Mouse (Mus musculus): ENCODE measurements around the gene Garnl3.

Garnl3 gene

DNA sequence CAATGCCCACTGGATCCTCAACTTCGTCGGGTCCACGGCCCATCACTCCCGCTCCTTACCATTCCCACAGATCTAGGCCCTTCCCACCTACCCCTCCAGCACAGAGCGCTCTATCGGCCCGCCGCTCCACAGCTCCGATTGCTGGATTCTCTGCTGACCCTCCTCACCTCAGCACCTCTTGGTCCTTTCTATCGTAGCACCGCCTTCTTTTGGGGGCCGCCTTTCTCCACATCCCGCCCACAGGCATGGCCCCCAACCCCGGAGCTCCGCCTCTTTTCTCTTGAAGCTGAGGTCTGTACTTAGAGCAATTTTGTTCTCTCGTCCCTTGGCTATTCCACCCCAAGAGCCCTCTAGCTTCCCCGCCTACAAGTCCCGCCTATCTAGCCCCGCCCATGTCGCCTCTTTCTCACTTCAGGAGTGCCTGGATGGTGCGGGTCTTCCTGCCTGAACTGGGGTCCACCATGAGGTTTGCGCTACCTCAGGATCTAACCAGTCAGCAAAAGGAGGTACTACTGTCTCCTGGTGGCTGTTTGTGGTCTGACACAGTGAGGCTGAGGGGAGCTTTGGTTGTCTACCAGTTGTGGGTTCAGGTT is at the start of gene Garnl3:
Gene Garnl3 (minus strand): TSS at position 155 of the 593 bp plus-strand sequence.
- DNase-seq (ENCODE audit: low spot score in 2 of 2): peak in 1 of 2 experiments; percentile 59

GRCm38 (mm10) chr2:33179930-33180630 is 48.6 kb upstream of the Garnl3 start:
- DNase-seq (ENCODE audit: low spot score in 2 of 2): no peak

DNA sequence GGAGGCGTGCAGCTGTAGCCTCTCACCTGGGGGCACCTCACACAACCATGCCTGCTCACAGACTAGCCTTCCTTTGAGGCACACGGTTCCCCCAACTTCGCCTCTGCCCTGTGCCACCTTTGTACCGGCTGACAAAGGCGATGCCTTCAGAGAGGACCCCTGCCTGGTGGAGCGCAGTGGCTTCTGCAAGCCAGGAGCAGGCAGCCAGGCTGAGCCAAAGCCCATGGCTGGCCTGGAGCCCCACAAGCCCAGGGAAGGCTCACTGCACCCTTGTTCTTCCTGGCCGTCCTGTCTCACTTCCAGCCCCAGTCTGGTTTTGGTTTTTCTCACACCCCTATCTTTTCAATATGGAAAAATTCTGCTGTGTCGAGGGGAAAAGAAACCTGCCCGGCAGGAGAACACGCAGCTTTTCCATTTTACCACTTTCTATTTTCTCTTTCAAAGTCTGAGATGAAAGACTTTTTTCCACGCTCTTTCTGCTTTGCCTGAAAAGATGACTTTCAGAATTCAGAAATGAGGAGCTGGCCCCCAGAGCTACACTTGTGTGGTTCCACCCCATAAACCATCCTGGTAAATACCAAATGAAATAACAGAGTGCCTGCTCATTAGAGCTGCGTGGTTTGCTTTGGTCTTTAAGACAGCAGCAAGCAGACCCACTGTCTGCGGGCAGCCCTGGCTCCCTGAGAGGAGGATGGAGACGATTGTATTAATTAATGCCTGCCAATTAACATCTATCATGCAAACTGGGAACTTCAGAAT is 47.9 kb upstream of the Garnl3 start:
- DNase-seq (ENCODE audit: low spot score in 2 of 2): peak in 1 of 2 experiments; percentile 46

DNA sequence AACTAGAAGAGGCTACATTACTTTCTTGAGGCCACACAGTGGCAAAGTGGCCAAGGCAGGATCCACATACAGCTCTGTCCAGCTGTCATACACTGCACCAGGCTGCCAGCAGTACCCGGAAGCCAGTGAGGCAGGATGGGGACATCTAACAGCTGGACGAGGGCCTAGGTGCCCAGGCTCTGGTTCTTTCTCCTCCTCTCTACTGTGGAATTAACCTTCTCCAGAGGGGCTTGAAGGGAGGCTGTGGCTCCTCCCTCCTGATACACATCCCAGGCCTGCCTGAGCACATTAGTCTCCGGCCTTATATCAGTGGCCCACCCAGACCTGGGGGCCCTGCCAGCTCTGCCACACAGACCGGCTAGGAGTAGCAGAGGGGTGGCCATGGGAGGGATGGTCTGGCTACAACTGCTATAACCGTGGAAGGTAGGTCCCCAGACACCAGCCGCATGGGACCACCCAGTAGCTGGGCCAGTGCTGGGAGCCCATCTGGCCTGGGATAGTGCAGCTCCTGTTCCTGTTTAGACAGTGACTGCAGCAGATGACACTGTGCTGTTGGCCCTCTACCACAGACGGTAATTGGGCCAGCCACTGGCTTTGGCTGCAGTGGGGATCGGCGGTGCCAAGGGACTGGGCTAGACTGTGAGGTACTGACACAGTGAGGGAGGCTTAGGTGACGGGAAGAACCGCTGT is 46.9 kb upstream of the Garnl3 start:
- DNase-seq (ENCODE audit: low spot score in 2 of 2): peak; percentile 41 to 80

DNA sequence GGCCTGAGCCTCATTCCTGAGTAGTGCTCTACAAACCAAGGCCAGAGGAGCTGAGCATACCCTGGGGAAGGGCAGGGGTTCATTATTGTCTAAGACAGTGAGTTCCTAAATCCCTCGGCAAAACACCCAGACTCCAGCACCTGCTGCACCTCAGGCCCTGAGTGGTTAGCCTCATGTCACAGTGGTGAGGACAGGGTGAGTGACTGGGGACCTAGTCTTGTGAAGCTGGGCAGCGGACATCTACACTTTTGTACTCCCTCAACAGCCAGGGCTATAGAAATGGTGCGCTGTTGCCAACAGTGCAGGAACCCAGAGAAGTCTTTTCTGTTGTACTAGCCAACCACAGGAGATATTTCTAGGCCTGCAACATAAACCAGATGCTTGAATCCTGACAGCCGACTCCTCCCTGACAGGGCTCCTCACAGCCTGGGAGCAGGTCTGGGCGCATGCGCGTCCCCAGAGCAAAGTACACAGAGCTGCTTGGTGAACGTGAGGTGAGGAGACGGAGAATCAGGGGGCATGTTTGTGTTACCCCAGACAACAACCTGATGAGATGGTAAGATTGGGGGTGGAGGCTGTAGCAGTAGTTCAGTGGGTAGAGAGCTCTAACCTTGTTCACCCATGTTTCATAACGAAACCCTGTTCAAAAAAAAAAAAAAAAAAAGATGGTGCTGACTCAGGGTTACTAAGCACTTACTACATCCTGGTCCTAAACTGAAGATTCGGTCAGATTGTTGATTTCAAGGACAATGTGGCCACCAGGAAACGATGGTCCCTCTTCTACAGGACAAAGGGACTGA is 46.2 kb upstream of the Garnl3 start:
- DNase-seq (ENCODE audit: low spot score in 2 of 2): no peak

DNA sequence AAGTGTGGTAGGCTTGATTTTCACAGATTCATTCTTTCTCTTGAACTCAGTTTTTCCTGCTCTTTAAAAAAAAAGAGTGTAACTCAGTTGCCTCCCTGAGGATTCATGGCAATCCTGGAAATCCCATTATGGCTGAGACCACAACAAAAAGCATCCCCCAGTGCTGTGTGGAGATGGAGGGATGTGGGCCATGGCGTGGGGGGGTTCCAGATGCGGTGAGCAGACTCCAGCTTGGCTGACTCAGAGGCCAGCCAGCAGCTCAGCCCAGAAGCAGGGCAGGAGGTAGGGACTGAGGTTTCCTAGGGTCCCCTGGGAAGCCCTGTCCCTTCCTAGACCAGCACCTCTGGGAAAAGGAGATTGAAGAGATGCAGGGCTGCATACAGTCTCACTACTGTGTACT is 45.5 kb upstream of the Garnl3 start:
- DNase-seq (ENCODE audit: low spot score in 2 of 2): no peak

DNA sequence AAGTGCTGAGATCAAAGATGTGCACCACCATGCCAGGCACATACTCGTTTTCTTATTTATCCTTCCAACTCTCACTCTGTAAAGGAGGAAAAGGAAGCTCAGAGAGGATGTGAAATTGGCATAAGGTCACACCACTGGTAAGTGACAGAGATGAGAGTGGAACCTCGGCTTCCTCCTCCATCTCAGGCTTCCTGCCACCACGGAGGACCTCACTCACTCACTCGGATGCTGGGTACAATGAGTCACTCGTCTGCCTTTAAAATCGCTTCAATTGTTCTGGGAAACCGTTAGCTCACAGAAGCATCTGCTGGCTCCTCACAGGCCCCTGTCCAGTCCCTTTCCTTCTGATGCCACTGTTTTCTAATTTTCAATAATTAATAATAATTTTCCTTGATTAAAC is 45.1 kb upstream of the Garnl3 start:
- DNase-seq (ENCODE audit: low spot score in 2 of 2): no peak

- DNase-seq (ENCODE audit: low spot score in 2 of 2): no peak
Measured at GRCm38 (mm10) chr2:33173686-33174085, 42.2 kb upstream of the Garnl3 start.

GRCm38 (mm10) chr2:33173126-33173525 is 41.7 kb upstream of the Garnl3 start:
- no peak for DNase-seq (ENCODE audit: low spot score in 2 of 2)

DNA sequence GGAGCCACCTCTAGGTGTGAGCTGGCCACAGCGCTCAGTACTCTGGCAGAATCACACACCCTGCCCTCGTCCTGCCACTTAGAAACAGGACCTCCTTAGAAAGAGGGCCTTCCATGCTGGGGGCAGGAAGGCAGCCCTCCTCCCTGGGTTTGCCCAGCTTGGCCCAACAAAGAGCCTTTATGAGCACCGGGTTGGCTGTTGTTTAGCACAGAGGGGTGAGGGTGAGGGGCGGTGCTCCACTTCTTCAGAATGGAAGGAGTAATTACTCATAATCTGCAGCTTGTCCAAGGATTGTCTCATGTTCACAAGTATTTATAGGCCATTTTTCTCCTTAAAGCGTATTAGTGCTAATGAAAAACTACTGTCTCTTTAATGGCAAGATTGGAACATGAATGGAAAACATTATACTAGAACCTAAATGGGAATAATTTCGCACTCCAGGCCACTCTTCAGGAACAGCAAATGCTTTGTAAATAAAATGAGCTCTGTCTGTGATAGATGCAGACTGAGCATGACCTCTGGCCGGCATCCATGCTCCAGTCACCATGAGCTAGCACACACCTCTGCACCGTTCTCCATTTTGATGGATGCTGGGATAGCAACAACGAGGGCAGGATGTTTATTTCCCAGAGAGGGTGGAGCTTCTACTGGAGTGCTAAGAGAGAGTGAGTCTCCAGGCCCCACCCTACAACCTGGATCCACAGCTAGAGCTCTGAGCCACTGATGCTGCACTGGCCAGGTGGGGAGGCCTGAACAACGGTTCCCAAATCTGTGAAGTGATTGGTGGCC is 39.5 kb upstream of the Garnl3 start:
- no peak for DNase-seq (ENCODE audit: low spot score in 2 of 2)

- no peak for DNase-seq (ENCODE audit: low spot score in 2 of 2)
Measured at GRCm38 (mm10) chr2:33169445-33169844, 38.0 kb upstream of the Garnl3 start.

GRCm38 (mm10) chr2:33167060-33167459 is 35.6 kb upstream of the Garnl3 start:
- no peak for DNase-seq (ENCODE audit: low spot score in 2 of 2)

- DNase-seq (ENCODE audit: low spot score in 2 of 2): no peak
Measured at GRCm38 (mm10) chr2:33165710-33166374, 34.4 kb upstream of the Garnl3 start.

- DNase-seq (ENCODE audit: low spot score in 2 of 2): no peak
Measured at GRCm38 (mm10) chr2:33165229-33165628, 33.8 kb upstream of the Garnl3 start.

DNA sequence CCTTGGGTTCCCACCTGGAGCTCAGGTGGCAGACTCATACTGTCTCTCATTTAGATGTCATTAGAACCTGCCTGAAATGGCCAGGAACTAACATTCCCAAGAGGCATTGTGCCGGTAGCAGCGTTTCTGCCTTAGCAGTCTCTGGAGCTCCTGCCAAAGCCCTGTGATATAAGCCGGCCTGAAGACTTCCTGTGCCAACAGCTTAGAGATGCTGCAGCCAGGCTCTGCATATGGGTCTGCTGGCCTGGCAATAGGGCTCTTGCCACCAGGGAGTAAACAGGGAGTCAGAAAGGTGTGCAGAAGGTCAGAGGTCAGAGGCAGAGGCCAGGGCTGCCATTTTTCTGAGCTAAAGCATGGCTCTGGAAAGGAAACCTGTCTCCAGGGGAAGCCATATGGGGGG is 33.2 kb upstream of the Garnl3 start:
- no peak for DNase-seq (ENCODE audit: low spot score in 2 of 2)

GRCm38 (mm10) chr2:33162126-33162525 is 30.7 kb upstream of the Garnl3 start:
- no peak for DNase-seq (ENCODE audit: low spot score in 2 of 2)

GRCm38 (mm10) chr2:33160326-33160973 is 29.0 kb upstream of the Garnl3 start:
- DNase-seq (ENCODE audit: low spot score in 2 of 2): no peak

DNA sequence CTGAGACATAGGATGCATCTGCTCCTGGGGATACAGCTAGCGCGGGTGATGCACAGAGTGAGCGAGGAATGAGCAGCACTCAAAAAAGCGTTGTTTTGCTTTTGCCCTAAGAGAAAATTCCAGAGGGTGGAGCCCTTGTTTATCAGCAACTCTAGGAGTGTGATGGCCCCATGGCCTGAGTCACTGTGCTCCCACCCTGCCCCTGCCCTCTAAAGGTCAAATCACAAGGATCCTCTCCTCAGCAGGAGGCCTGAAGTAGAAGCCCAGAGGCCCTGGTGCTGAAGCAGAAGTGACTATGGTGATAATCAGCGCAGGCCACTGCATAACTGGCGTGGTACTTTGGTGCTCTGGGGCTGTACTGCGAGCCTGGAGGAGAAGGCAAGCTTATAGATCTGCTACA is 28.1 kb upstream of the Garnl3 start:
- DNase-seq (ENCODE audit: low spot score in 2 of 2): no peak

GRCm38 (mm10) chr2:33158895-33159294 is 27.4 kb upstream of the Garnl3 start:
- DNase-seq (ENCODE audit: low spot score in 2 of 2): no peak

All from cerebellum, postnatal 4 days (tissue).